14 mouse cellular contexts compared by ENCODE assay signal in genomic region chr9:34958183-34958830, GRCm38 (mm10).
DNase-seq lines count a peak whose midpoint lies in the region; ATAC-seq and TF ChIP-seq lines count a peak whose summit lies in the region.
"Had no signal": no experiment of that assay in that cellular context is flagged by ENCODE, and none has a peak within 500 bp of the region (broad histone marks: within the 10 kb centered on the region; RNA-seq: fewer than 3 reads in every experiment).

No protein-coding gene starts in this region.

- TF ChIP-seq POLR2A in brain, embryonic 14.5 days (IDR thresholded peaks at IDR 0.05; ENCODE audit: borderline replicate concordance, extremely low read depth, insufficient read depth, insufficient read length, poor library complexity, severe bottlenecking), result no peak

- 49% methylated on average over 5 of the region's 5 CpGs for WGBS in forebrain, embryonic 15.5 days
- WGBS in forebrain, embryonic 12.5 days, result 74% methylated on average over 5 of the region's 5 CpGs

- H3K9me3 ChIP-seq in forebrain, embryonic 15.5 days, result no peaks in the 10 kb centered on the region
- no peaks in the 10 kb centered on the region for H3K9me3 ChIP-seq in forebrain, embryonic 12.5 days
- H3K9me3 ChIP-seq: hindbrain, embryonic 12.5 days had no signal

- H3K4me1 ChIP-seq in forebrain, embryonic 15.5 days, result peaks cover 23% of the 10 kb centered on the region
- H3K4me1 ChIP-seq in forebrain, embryonic 12.5 days, result no peaks in the 10 kb centered on the region; the same call in 1 of the 2 replicates

- no peak overlapping the region for H3K9ac ChIP-seq in forebrain, embryonic 15.5 days (replicated peaks)
- no peak overlapping the region for H3K9ac ChIP-seq in forebrain, embryonic 12.5 days
- H3K9ac ChIP-seq: hindbrain, embryonic 12.5 days had no signal

- H3K27me3 ChIP-seq in forebrain, embryonic 15.5 days, result no peaks in the 10 kb centered on the region
- peaks cover 41% of the 10 kb centered on the region for H3K27me3 ChIP-seq in forebrain, embryonic 12.5 days
- H3K27me3 ChIP-seq: hindbrain, embryonic 12.5 days had no signal

- intact Hi-C loops in left cerebral cortex, postnatal 14 days (cut with DNase I), result no loop called here

- no peak overlapping the region for H3K4me3 ChIP-seq in forebrain, embryonic 15.5 days
- H3K4me3 ChIP-seq in forebrain, embryonic 12.5 days (replicated peaks), result no peak overlapping the region
- H3K4me3 ChIP-seq: hindbrain, embryonic 12.5 days had no signal

- no peak for TF ChIP-seq CTCF in brain, embryonic 14.5 days (IDR thresholded peaks at IDR 0.05; ENCODE audit: borderline replicate concordance, extremely low read depth, insufficient read depth, insufficient read length)

- peak overlapping the region; percentile 72 for H3K27ac ChIP-seq in forebrain, embryonic 15.5 days (replicated peaks)
- H3K27ac ChIP-seq in forebrain, embryonic 12.5 days, result no peak overlapping the region
- H3K27ac ChIP-seq: hindbrain, embryonic 12.5 days had no signal

- no peak overlapping the region for H3K4me2 ChIP-seq in forebrain, embryonic 15.5 days (replicated peaks)
- no peak overlapping the region for H3K4me2 ChIP-seq in forebrain, embryonic 12.5 days
- H3K4me2 ChIP-seq: hindbrain, embryonic 12.5 days; midbrain, embryonic 11.5 days had no signal

- ATAC-seq in forebrain, embryonic 15.5 days (replicated peaks), result peak; percentile 78
- ATAC-seq in forebrain, embryonic 12.5 days (ENCODE audit: low FRiP score), result no peak
- ATAC-seq: intestine, embryonic 16.5 days had no signal

- no peaks in the 10 kb centered on the region for H3K36me3 ChIP-seq in forebrain, embryonic 15.5 days
- no peaks in the 10 kb centered on the region for H3K36me3 ChIP-seq in forebrain, embryonic 12.5 days (replicated peaks)
- H3K36me3 ChIP-seq: hindbrain, embryonic 12.5 days had no signal

- DNase-seq in brain, embryonic 14.5 days (ENCODE audit: low read depth), result peak; percentile 87
- DNase-seq in cerebellum, postnatal 10 days, result peak; percentile 86 to 88
- DNase-seq in left cerebral cortex, postnatal 14 days (ENCODE audit: low spot score in 2 of 2), result peak; percentile 40 to 54
- no peak for DNase-seq in lung, postnatal 14 days
- no peak for DNase-seq in MN1 (ENCODE audit: low spot score)
- DNase-seq in adrenal gland, postnatal 25 days, result no peak
- DNase-seq: adrenal gland, postnatal 36 days; gastrocnemius, postnatal 36 days; kidney, postnatal 14 days had no signal

Comparison
In these comparisons a context has a peak if more than half of its experiments do, and no peak if none do; other contexts are left out.
1. DNase-seq: peak in brain, embryonic 14.5 days (single experiment), cerebellum, postnatal 10 days (2 of 2) and left cerebral cortex, postnatal 14 days (2 of 2); none in lung, postnatal 14 days (single experiment), MN1 (single experiment) and adrenal gland, postnatal 25 days (single experiment).